In genomic region chr3:151771074-151771473, GRCm38 (mm10) we compare ENCODE assay signal across 10 mouse cellular contexts. TPM values are rescaled to one million over a fixed set of nuclear protein-coding genes. Genes with fewer than 3 reads are reported as not detected.
DNase-seq lines count a peak whose midpoint lies in the region; ATAC-seq and TF ChIP-seq lines count a peak whose summit lies in the region.
"Had no signal": no experiment of that assay in that cellular context is flagged by ENCODE, and none has a peak within 500 bp of the region (broad histone marks: within the 10 kb centered on the region; RNA-seq: fewer than 3 reads in every experiment).

No protein-coding gene starts in this region.

- no peaks in the 10 kb centered on the region for H3K4me1 ChIP-seq in heart, adult 2 months (ENCODE audit: control insufficient read depth, insufficient read depth, low read length)
- H3K4me1 ChIP-seq in heart, embryonic 12.5 days (replicated peaks), result no peaks in the 10 kb centered on the region
- no peaks in the 10 kb centered on the region for H3K4me1 ChIP-seq in kidney, embryonic 14.5 days (ENCODE audit: control insufficient read depth, insufficient read depth, low read length)
- H3K4me1 ChIP-seq: liver, embryonic 13.5 days; stomach, embryonic 15.5 days had no signal

- DNase-seq in heart, adult 2 months, result peak in 1 of 2 experiments; percentile 28
- peak; percentile 65 for DNase-seq in 416B (ENCODE audit: low read depth)
- DNase-seq in T-cell, adult 2 months (ENCODE audit: low spot score), result peak; percentile 5
- peak; percentile 12 to 46 for DNase-seq in lung, adult 18-20 months
- peak; percentile 62 for DNase-seq in testis, postnatal 10 days (ENCODE audit: low spot score)
- DNase-seq: liver, embryonic 13.5 days had no signal

- intact Hi-C loops in heart, adult 2 months (cut with DNase I), result loop anchor here (1.0 kb wide), 1 partner anchor 55 kb away; no protein-coding TSS in a partner anchor

- H3K27me3 ChIP-seq in heart, adult 2 months (ENCODE audit: control insufficient read depth, insufficient read depth, low read length), result no peaks in the 10 kb centered on the region
- no peaks in the 10 kb centered on the region for H3K27me3 ChIP-seq in heart, embryonic 12.5 days (replicated peaks)
- H3K27me3 ChIP-seq in kidney, embryonic 14.5 days (ENCODE audit: control insufficient read depth, insufficient read depth, low read length), result no peaks in the 10 kb centered on the region
- H3K27me3 ChIP-seq: liver, embryonic 13.5 days; stomach, embryonic 15.5 days had no signal

- no peak overlapping the region for H3K9ac ChIP-seq in heart, adult 2 months (ENCODE audit: low read depth, low read length)
- no peak overlapping the region for H3K9ac ChIP-seq in heart, embryonic 12.5 days
- H3K9ac ChIP-seq in kidney, embryonic 14.5 days (ENCODE audit: low read depth, low read length), result no peak overlapping the region
- H3K9ac ChIP-seq: liver, embryonic 13.5 days; stomach, embryonic 15.5 days had no signal

- H3K79me2 ChIP-seq in heart, adult 2 months (replicated peaks; ENCODE audit: control insufficient read depth, insufficient read depth, low read length), result no peaks in the 10 kb centered on the region

- TF ChIP-seq EP300 in heart, adult 2 months (IDR thresholded peaks at IDR 0.05; ENCODE audit: insufficient read depth, low read depth, low read length), result no peak

- H3K36me3 ChIP-seq in heart, adult 2 months (ENCODE audit: control insufficient read depth, insufficient read depth, low read length), result no peaks in the 10 kb centered on the region
- H3K36me3 ChIP-seq in heart, embryonic 12.5 days, result no peaks in the 10 kb centered on the region
- no peaks in the 10 kb centered on the region for H3K36me3 ChIP-seq in kidney, embryonic 14.5 days (ENCODE audit: control insufficient read depth, insufficient read depth, low read length)
- H3K36me3 ChIP-seq: liver, embryonic 13.5 days; stomach, embryonic 15.5 days had no signal

- no peak overlapping the region for H3K4me2 ChIP-seq in heart, embryonic 12.5 days
- no peak overlapping the region for H3K4me2 ChIP-seq in kidney, embryonic 14.5 days (replicated peaks; ENCODE audit: low read depth, low read length)
- H3K4me2 ChIP-seq: liver, embryonic 13.5 days; stomach, embryonic 15.5 days had no signal

- H3K27ac ChIP-seq in heart, adult 2 months, result no peak overlapping the region
- no peak overlapping the region for H3K27ac ChIP-seq in heart, embryonic 12.5 days (ENCODE audit: poor library complexity, severe bottlenecking)
- no peak overlapping the region for H3K27ac ChIP-seq in kidney, embryonic 14.5 days (ENCODE audit: low read depth, low read length)
- H3K27ac ChIP-seq: liver, embryonic 13.5 days; stomach, embryonic 15.5 days had no signal

- H3K9me3 ChIP-seq in heart, embryonic 12.5 days (replicated peaks), result no peaks in the 10 kb centered on the region
- no peaks in the 10 kb centered on the region for H3K9me3 ChIP-seq in kidney, embryonic 14.5 days (ENCODE audit: control insufficient read depth, low read length)
- H3K9me3 ChIP-seq: liver, embryonic 13.5 days; stomach, embryonic 15.5 days had no signal

- no peak overlapping the region for H3K4me3 ChIP-seq in heart, adult 2 months
- no peak overlapping the region for H3K4me3 ChIP-seq in heart, embryonic 12.5 days
- no peak overlapping the region for H3K4me3 ChIP-seq in kidney, embryonic 14.5 days (ENCODE audit: low read length)
- H3K4me3 ChIP-seq: liver, embryonic 13.5 days; stomach, embryonic 15.5 days had no signal

- no peak for ATAC-seq in heart, embryonic 12.5 days (ENCODE audit: insufficient number of reproducible peaks, low FRiP score)
- ATAC-seq in common myeloid progenitor, adult 5-6 weeks (replicated peaks; ENCODE audit: low read depth, poor library complexity, severe bottlenecking), result peak; percentile 100
- ATAC-seq in kidney, embryonic 14.5 days (ENCODE audit: low FRiP score, low TSS enrichment), result peak; percentile 62; the same call in 1 of the 2 replicates

- peak; percentile 88 for TF ChIP-seq CTCF in heart, adult 2 months (IDR thresholded peaks at IDR 0.05)

- WGBS in heart, adult 2 months, result 57% methylated on average over 3 of the region's 3 CpGs
- WGBS in heart, embryonic 12.5 days, result 56% methylated on average over 3 of the region's 3 CpGs
- WGBS in kidney, embryonic 14.5 days, result 65% methylated on average over 3 of the region's 3 CpGs

- TF ChIP-seq POLR2A in heart, adult 2 months (IDR thresholded peaks at IDR 0.05; ENCODE audit: insufficient read depth, low read depth, low read length), result no peak

RNA-seq across cellular contexts. Expression of gene Ifi44l, which starts 8.4 kb away (rescaled TPM):
- total RNA-seq in heart, adult 2 months (2021), result not detected
- not detected in 2 replicates for polyA plus RNA-seq in heart, adult 2 months (2012; rRNA removed)
- polyA plus RNA-seq in heart, embryonic 12.5 days (2016; fragmentation: Nextera tagmentation; extraction: Ambion mirVana), result not detected in 2 replicates
- not detected in 2 replicates for total RNA-seq in common myeloid progenitor, adult 5-6 weeks (2017)
- polyA plus RNA-seq in kidney, embryonic 14.5 days (2014; fragmentation: Nextera tagmentation; extraction: Ambion mirVana), result not detected in 2 replicates
- polyA plus RNA-seq: liver, embryonic 13.5 days; stomach, embryonic 15.5 days had no signal

RNA-seq across cellular contexts. Expression of gene Ifi44, which starts 21.3 kb away (rescaled TPM):
- under 1 TPM; 0.81 to 0.82 TPM for total RNA-seq in heart, adult 2 months (2021)
- polyA plus RNA-seq in heart, adult 2 months (2012; rRNA removed), result 2.6 and 5.9 TPM in 2 replicates
- 1.1 and 1.2 TPM in 2 replicates for polyA plus RNA-seq in heart, embryonic 12.5 days (2016; fragmentation: Nextera tagmentation; extraction: Ambion mirVana)
- 2.1 and 5.0 TPM in 2 replicates for total RNA-seq in common myeloid progenitor, adult 5-6 weeks (2017)
- polyA plus RNA-seq in kidney, embryonic 14.5 days (2014; fragmentation: Nextera tagmentation; extraction: Ambion mirVana), result 0.77 and 1.0 TPM in 2 replicates
